Mouse (Mus musculus) CD4-positive, CD25-positive, alpha-beta regulatory T cell, adult 2 months (primary cell): ENCODE measurements around the gene Ndufa3.
A peak's percentile ranks its signal among the peaks of the same experiment; 100 is the strongest.
"Not testable (repeated sequence)": the region's sequence is repeated elsewhere in the genome, so short reads cannot be mapped to it uniquely, and the experiment has no call there.

Experiments
- DNase-seq: peaks from one replicate; pipeline ENCODE4 v3.0.0-alpha.2; 2012; ENCODE audit warnings: low read depth, low spot score

Gene Ndufa3

GRCm38 (mm10) chr7:3617242-3617995 lies at the start of gene Ndufa3:
TSS of gene Ndufa3 (plus strand) at chr7:3617373.
- peak; percentile 95 for DNase-seq

- DNase-seq, result no peak
These were observed 47.4 kb upstream of the Ndufa3 start for GRCm38 (mm10) chr7:3569725-3570124.

- not testable (repeated sequence) for DNase-seq
These were observed 46.6 kb upstream of the Ndufa3 start for GRCm38 (mm10) chr7:3570580-3570979.

- DNase-seq, result no peak
These were observed 45.3 kb upstream of the Ndufa3 start for GRCm38 (mm10) chr7:3571847-3572246.

GRCm38 (mm10) chr7:3574216-3574615 lies 43.0 kb upstream of the Ndufa3 start:
- no peak for DNase-seq

- no peak for DNase-seq
These were observed 40.6 kb upstream of the Ndufa3 start for GRCm38 (mm10) chr7:3576354-3577124.

GRCm38 (mm10) chr7:3578196-3578595 lies 39.0 kb upstream of the Ndufa3 start:
- DNase-seq, result no peak

GRCm38 (mm10) chr7:3578952-3579546 lies 38.1 kb upstream of the Ndufa3 start:
- DNase-seq, result no peak

- no peak for DNase-seq
These were observed 37.1 kb upstream of the Ndufa3 start for GRCm38 (mm10) chr7:3580029-3580428.

- no peak for DNase-seq
These were observed 31.4 kb upstream of the Ndufa3 start for GRCm38 (mm10) chr7:3585763-3586162.

- DNase-seq, result no peak
These were observed 30.9 kb upstream of the Ndufa3 start for GRCm38 (mm10) chr7:3586255-3586654.

- DNase-seq, result no peak
These were observed 29.9 kb upstream of the Ndufa3 start for GRCm38 (mm10) chr7:3587292-3587691.

GRCm38 (mm10) chr7:3590550-3590949 lies 26.6 kb upstream of the Ndufa3 start:
- DNase-seq, result no peak

- peak; percentile 10 for DNase-seq
These were observed 25.6 kb upstream of the Ndufa3 start for GRCm38 (mm10) chr7:3591534-3591933.

- DNase-seq, result no peak
These were observed 23.3 kb upstream of the Ndufa3 start for GRCm38 (mm10) chr7:3593855-3594254.

GRCm38 (mm10) chr7:3594686-3595085 lies 22.5 kb upstream of the Ndufa3 start:
- peak; percentile 26 for DNase-seq

- peak; percentile 61 for DNase-seq
These were observed 22.0 kb upstream of the Ndufa3 start for GRCm38 (mm10) chr7:3595146-3595545.

GRCm38 (mm10) chr7:3597755-3598154 lies 19.4 kb upstream of the Ndufa3 start:
- DNase-seq, result not testable (repeated sequence)

GRCm38 (mm10) chr7:3601119-3601518 lies 16.1 kb upstream of the Ndufa3 start:
- DNase-seq, result peak; percentile 86

- DNase-seq, result peak; percentile 66
These were observed 10.4 kb upstream of the Ndufa3 start for GRCm38 (mm10) chr7:3606798-3607197.

GRCm38 (mm10) chr7:3607391-3607790 lies 9.8 kb upstream of the Ndufa3 start:
- DNase-seq, result no peak

- DNase-seq, result no peak
These were observed 8.5 kb upstream of the Ndufa3 start for GRCm38 (mm10) chr7:3608668-3609067.
